Mouse (Mus musculus): ENCODE measurements at regions not wholly inside any gene's neighbourhood (a gene's known extent, or its start where the extent isn't known, plus 50 kb on each side); places are given as distances from the start of the nearest gene placed in this dataset.

- DNase-seq: no peak
These were observed 566.5 kb downstream of the Bnc2 start for GRCm38 (mm10) chr4:84108592-84108991.

- DNase-seq: no peak
These were observed 565.1 kb downstream of the Bnc2 start for GRCm38 (mm10) chr4:84109771-84110503.

- no peak for DNase-seq
These were observed 560.7 kb downstream of the Bnc2 start for GRCm38 (mm10) chr4:84114162-84115040.

GRCm38 (mm10) chr4:84118284-84118919, 556.7 kb downstream of the Bnc2 start:
- DNase-seq: no peak

GRCm38 (mm10) chr4:84119616-84120015, 555.5 kb downstream of the Bnc2 start:
- no peak for DNase-seq

GRCm38 (mm10) chr4:84120330-84120729, 554.7 kb downstream of the Bnc2 start:
- DNase-seq: no peak

- no peak for DNase-seq
These were observed 553.6 kb downstream of the Bnc2 start for GRCm38 (mm10) chr4:84121442-84121841.

- no peak for DNase-seq
These were observed 548.7 kb downstream of the Bnc2 start for GRCm38 (mm10) chr4:84126400-84126799.

GRCm38 (mm10) chr4:84127380-84127779, 547.7 kb downstream of the Bnc2 start:
- no peak for DNase-seq

GRCm38 (mm10) chr4:84130840-84131547, 544.1 kb downstream of the Bnc2 start:
- no peak for DNase-seq

GRCm38 (mm10) chr4:84135740-84136139, 539.3 kb downstream of the Bnc2 start:
- DNase-seq: no peak

GRCm38 (mm10) chr4:84137171-84137919, 537.7 kb downstream of the Bnc2 start:
- no peak for DNase-seq

GRCm38 (mm10) chr4:84149149-84150050, 525.7 kb downstream of the Bnc2 start:
- no peak for DNase-seq

- no peak for DNase-seq
These were observed 524.4 kb downstream of the Bnc2 start for GRCm38 (mm10) chr4:84150698-84151097.

- no peak for DNase-seq
These were observed 523.8 kb downstream of the Bnc2 start for GRCm38 (mm10) chr4:84151247-84151646.

- DNase-seq: no peak
These were observed 523.1 kb downstream of the Bnc2 start for GRCm38 (mm10) chr4:84151971-84152450.

- no peak for DNase-seq
These were observed 521.5 kb downstream of the Bnc2 start for GRCm38 (mm10) chr4:84153571-84153970.

- DNase-seq: no peak
These were observed 517.0 kb downstream of the Bnc2 start for GRCm38 (mm10) chr4:84157911-84158647.

GRCm38 (mm10) chr4:84163362-84163761, 511.7 kb downstream of the Bnc2 start:
- DNase-seq: no peak

GRCm38 (mm10) chr4:84165256-84165655, 509.8 kb downstream of the Bnc2 start:
- no peak for DNase-seq

All from thymus, postnatal 4 days (tissue).